Mouse (Mus musculus): ENCODE measurements around the gene Ankef1.

Ankef1 gene

DNA sequence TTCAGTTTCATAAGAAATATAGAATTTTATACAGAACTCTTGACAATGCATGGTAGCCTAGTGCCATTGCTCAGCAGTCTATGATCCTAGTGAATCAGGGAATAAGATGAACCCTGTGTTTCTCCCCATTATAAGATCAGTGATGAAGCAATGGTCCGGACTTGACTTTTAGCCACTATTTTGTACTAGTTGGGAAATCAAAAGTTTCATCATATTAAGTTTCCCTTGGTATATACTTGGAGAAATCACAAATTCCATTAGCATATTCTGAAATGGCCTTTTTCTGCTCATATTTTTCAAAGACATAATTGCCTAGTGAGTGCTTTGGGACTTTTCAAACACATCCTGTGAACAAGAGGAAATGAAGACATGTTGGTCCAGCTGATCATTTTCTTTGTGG is at the start of gene Ankef1:
Ankef1 (plus strand) TSS at position 260 of the 400 bp plus-strand sequence.
- no peak for DNase-seq (ENCODE audit: low spot score in 2 of 2)

GRCm38 (mm10) chr2:136456468-136456867 is 45.2 kb upstream of the Ankef1 start:
- DNase-seq (ENCODE audit: low spot score in 2 of 2): no peak

- no peak for DNase-seq (ENCODE audit: low spot score in 2 of 2)
Measured at GRCm38 (mm10) chr2:136456875-136457274, 44.8 kb upstream of the Ankef1 start.

DNA sequence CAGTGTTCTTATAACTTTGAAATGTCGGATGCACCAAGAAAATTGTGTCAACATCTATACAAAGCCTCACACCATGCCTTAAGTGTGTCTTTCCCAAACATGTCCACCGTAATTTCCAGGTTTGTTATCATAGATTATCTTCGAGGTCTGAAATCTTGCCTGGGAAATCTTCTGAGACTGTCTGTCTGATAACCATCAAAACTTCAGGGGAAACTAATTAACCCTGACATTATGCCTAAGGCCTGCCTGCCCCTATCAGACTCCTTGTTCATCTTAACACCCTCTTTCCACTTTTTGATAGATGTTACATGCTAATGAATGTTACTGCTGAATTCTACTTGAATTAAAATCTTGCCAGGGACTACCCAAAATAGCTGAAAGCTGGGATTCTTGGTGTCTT is 24.1 kb upstream of the Ankef1 start:
- DNase-seq (ENCODE audit: low spot score in 2 of 2): no peak

GRCm38 (mm10) chr2:136482269-136482668 is 19.4 kb upstream of the Ankef1 start:
- DNase-seq (ENCODE audit: low spot score in 2 of 2): no peak

GRCm38 (mm10) chr2:136483058-136483457 is 18.7 kb upstream of the Ankef1 start:
- DNase-seq (ENCODE audit: low spot score in 2 of 2): no peak

- no peak for DNase-seq (ENCODE audit: low spot score in 2 of 2)
Measured at GRCm38 (mm10) chr2:136484955-136485354, 16.8 kb upstream of the Ankef1 start.

- DNase-seq (ENCODE audit: low spot score in 2 of 2): no peak
Measured at GRCm38 (mm10) chr2:136485401-136485800, 16.3 kb upstream of the Ankef1 start.

- peak in 1 of 2 experiments; percentile 15 for DNase-seq (ENCODE audit: low spot score in 2 of 2)
Measured at GRCm38 (mm10) chr2:136485815-136486619, 15.7 kb upstream of the Ankef1 start.

- no peak for DNase-seq (ENCODE audit: low spot score in 2 of 2)
Measured at GRCm38 (mm10) chr2:136486986-136487385, 14.7 kb upstream of the Ankef1 start.

GRCm38 (mm10) chr2:136511073-136511472 is 9.4 kb downstream of the Ankef1 start:
- DNase-seq (ENCODE audit: low spot score in 2 of 2): no peak

DNA sequence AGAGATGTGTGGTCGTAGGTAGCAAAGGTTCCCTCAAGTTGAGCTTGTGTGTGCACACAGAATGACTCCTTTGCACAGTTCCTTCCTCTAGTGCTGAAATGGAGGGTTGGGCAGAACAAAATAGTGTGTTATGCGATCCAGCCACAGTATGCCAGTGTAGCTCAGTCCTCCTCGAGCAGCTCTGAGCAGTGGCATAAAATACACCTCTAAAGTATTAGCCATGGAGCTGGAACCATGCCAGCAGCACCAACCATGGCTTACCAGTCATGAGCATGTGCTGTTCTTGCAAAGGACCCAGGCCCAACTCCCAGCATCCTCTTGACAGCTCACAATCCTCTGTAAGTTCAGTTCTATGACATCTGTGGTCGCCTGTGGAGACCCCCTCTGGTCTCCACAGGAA is 10.0 kb downstream of the Ankef1 start:
- DNase-seq (ENCODE audit: low spot score in 2 of 2): no peak

DNA sequence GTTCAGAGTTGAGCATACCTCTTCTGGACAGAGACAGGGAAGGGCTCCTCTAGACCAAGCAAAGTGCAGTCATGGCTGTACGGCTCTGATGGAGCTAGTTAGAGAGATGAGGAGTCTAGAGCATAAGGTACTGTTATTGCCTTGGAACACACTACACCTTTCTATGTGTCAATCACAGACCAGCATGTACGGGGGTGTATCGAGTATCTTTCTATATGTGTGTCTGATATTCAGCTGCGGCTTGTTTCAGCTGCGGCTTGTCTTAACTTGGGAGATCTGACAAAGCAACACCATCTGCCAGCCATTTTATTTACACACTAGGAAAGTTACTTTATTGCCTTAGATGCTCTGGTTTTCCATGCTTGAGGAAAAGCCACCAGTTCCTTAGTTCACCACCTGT is 11.1 kb downstream of the Ankef1 start:
- DNase-seq (ENCODE audit: low spot score in 2 of 2): no peak

DNA sequence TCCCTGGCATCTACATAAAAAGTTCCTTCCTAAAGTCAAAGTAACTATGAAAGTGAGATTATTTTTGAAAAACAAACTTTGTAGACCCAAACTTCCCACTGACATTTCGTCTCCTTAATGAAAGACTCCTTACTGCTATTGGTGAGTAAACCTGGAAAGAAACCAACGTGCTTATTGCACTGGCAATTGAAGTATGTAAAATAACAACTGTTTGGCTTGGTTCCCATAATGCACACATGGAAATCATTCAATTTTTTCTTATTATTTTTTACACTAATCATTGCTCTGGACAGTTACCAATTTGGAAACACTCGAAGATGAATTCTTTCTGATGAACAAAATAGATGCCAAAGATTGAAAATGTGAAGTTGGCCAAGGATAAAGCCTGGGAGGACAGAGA is 12.1 kb downstream of the Ankef1 start:
- no peak for DNase-seq (ENCODE audit: low spot score in 2 of 2)

GRCm38 (mm10) chr2:136515501-136515900 is 13.8 kb downstream of the Ankef1 start:
- no peak for DNase-seq (ENCODE audit: low spot score in 2 of 2)

GRCm38 (mm10) chr2:136528937-136529336 is 27.2 kb downstream of the Ankef1 start:
- DNase-seq (ENCODE audit: low spot score in 2 of 2): no peak

GRCm38 (mm10) chr2:136532033-136532432 is 30.3 kb downstream of the Ankef1 start:
- DNase-seq (ENCODE audit: low spot score in 2 of 2): peak; percentile 3 to 17

DNA sequence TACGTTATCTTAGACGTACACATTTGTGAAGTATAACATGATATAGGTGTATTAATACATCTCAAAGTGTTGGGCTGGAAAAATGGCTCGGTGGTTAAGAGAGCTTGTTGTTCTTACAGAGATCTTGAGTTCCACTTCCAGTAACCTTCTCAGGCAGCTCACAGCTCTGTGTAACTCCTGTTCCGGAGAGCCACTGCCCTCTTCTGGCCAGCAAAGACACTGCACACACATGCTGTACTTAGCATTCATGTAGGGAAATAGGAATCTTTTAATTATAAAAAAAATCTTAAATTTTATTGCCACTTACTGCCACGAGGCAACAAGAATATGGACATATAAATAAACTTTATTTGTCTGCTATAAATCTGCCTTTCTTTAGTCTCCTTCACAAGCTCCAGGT is 56.3 kb downstream of the Ankef1 start:
- no peak for DNase-seq (ENCODE audit: low spot score in 2 of 2)

DNA sequence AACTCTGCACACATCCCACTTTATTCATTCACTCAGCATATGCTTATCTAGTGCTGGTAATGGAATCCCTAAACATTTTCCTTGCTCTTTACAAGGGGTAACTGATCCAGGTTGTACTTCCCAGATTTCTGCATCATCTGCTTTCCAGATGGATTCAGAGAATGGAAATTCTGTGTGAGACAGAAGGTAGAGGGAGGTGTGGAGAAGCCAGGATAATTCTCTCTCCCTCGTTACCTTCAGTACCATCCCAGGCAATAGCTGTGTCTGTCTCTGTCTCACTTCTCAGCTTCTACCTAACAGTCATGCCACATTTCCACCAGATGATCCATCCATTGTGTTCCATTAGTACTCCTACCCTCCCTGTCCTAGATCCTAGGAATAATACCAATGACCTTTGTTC is 60.6 kb downstream of the Ankef1 start:
- no peak for DNase-seq (ENCODE audit: low spot score in 2 of 2)

DNA sequence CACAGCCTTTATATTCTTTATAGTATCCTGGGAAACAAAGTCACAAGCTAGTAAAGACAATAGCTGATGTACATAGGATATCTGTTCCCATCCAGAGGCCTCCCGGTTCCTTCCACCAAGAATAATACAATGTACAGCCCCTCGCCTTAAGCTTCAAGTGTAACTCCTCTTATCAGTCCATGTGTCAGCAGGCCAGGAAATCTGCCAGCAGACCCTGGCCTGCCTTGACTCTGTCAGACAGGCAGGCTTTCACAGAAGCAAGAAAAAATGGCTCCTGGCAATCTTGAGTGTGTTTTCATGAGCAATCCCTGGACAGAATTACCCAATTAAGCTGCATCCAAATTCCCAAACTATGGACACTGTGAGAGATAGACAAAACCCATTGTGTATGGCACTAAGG is 69.1 kb downstream of the Ankef1 start:
- DNase-seq (ENCODE audit: low spot score in 2 of 2): no peak

GRCm38 (mm10) chr2:136582762-136583161 is 81.1 kb downstream of the Ankef1 start:
- DNase-seq (ENCODE audit: low spot score in 2 of 2): no peak

- DNase-seq (ENCODE audit: low spot score in 2 of 2): no peak
Measured at GRCm38 (mm10) chr2:136588811-136589210, 87.1 kb downstream of the Ankef1 start.

GRCm38 (mm10) chr2:136596451-136596850 is 94.7 kb downstream of the Ankef1 start:
- DNase-seq (ENCODE audit: low spot score in 2 of 2): no peak

- no peak for DNase-seq (ENCODE audit: low spot score in 2 of 2)
Measured at GRCm38 (mm10) chr2:136598743-136599142, 97.0 kb downstream of the Ankef1 start.
